Mouse (Mus musculus): Measurements from ENCODE around the gene Shmt2. TPM values are rescaled to one million over a fixed set of nuclear protein-coding genes. Genes with fewer than 3 reads are reported as not detected.

Gene Shmt2
- total RNA-seq, 1 experiment = 169 TPM

GRCm38 (mm10) chr10:127566553-127567326, 44.5 kb upstream of the Shmt2 start:
- in situ Hi-C loops (cut with MboI; ENCODE audit: low sequenced_read_pairs in 2 of 2, unreplicated experiment in 2 of 2) = loop anchor here in 1 of 2 experiments (5.0 kb wide), 1 partner anchor 66 kb away; no protein-coding TSS in a partner anchor
- H3K4me3 ChIP-seq (ENCODE audit: insufficient read depth in 1 of 2, low read depth in 1 of 2, low read length in 2 of 2, poor library complexity in 1 of 2, severe bottlenecking in 1 of 2) = no peak overlapping the region
- no peaks in the 10 kb centered on the region; the same call in 1 of the 2 replicates for H3K36me3 ChIP-seq (ENCODE audit: control insufficient read depth, insufficient read depth, low read length, poor library complexity, severe bottlenecking)
- no peaks in the 10 kb centered on the region for H3K9me3 ChIP-seq (ENCODE audit: control insufficient read depth, insufficient read depth, low read depth, low read length)
- no peak overlapping the region for H3K9ac ChIP-seq (ENCODE audit: insufficient read depth, low read depth, low read length, poor library complexity, severe bottlenecking)
- no peak overlapping the region for H3K27ac ChIP-seq (ENCODE audit: insufficient read depth, low read depth, low read length, poor library complexity, severe bottlenecking)
- TF ChIP-seq HCFC1 (IDR thresholded peaks at IDR 0.05; ENCODE audit: borderline replicate concordance, insufficient read depth, low read length) (no peak), ZC3H11A (IDR thresholded peaks at IDR 0.05; ENCODE audit: borderline replicate concordance, low read depth, low read length) (no peak), MAFK (IDR thresholded peaks at IDR 0.05; ENCODE audit: insufficient read depth, low read depth, low read length) (no peak), ZNF384 (IDR thresholded peaks at IDR 0.05; ENCODE audit: low read depth, low read length) (no peak), CHD2 (IDR thresholded peaks at IDR 0.05; ENCODE audit: low read depth, low read length) (no peak)
- peaks cover 0 to 23% of the 10 kb centered on the region in 2 experiments; a peak in 1 of 4 replicates for H3K4me1 ChIP-seq (ENCODE audit: control insufficient read depth in 2 of 2, insufficient read depth in 2 of 2, low read length in 2 of 2, poor library complexity in 1 of 2)
- no peak for DNase-seq (ENCODE audit: low read depth, low spot score)

- TF ChIP-seq CHD2 (IDR thresholded peaks at IDR 0.05; ENCODE audit: low read depth, low read length) = no peak
- no peak for TF ChIP-seq HCFC1 (IDR thresholded peaks at IDR 0.05; ENCODE audit: borderline replicate concordance, insufficient read depth, low read length)
- TF ChIP-seq ZC3H11A (IDR thresholded peaks at IDR 0.05; ENCODE audit: borderline replicate concordance, low read depth, low read length) = no peak
- TF ChIP-seq ZNF384 (IDR thresholded peaks at IDR 0.05; ENCODE audit: low read depth, low read length) = no peak
- DNase-seq (ENCODE audit: low read depth, low spot score) = no peak
- no peak overlapping the region for H3K9ac ChIP-seq (ENCODE audit: insufficient read depth, low read depth, low read length, poor library complexity, severe bottlenecking)
- peaks cover 0 to 33% of the 10 kb centered on the region in 2 experiments; a peak in 2 of 4 replicates for H3K4me1 ChIP-seq (ENCODE audit: control insufficient read depth in 2 of 2, insufficient read depth in 2 of 2, low read length in 2 of 2, poor library complexity in 1 of 2)
- H3K36me3 ChIP-seq (ENCODE audit: control insufficient read depth, insufficient read depth, low read length, poor library complexity, severe bottlenecking) = no peaks in the 10 kb centered on the region; the same call in 1 of the 2 replicates
- no peak overlapping the region for H3K27ac ChIP-seq (ENCODE audit: insufficient read depth, low read depth, low read length, poor library complexity, severe bottlenecking)
- H3K9me3 ChIP-seq (ENCODE audit: control insufficient read depth, insufficient read depth, low read depth, low read length) = no peaks in the 10 kb centered on the region
- in situ Hi-C loops (cut with MboI; ENCODE audit: low sequenced_read_pairs in 2 of 2, unreplicated experiment in 2 of 2) = no loop called here
- no peak overlapping the region for H3K4me3 ChIP-seq (ENCODE audit: insufficient read depth in 1 of 2, low read depth in 1 of 2, low read length in 2 of 2, poor library complexity in 1 of 2, severe bottlenecking in 1 of 2)
Observed at GRCm38 (mm10) chr10:127564301-127564700, 42.1 kb upstream of the Shmt2 start.

- Histone ChIP-seq H3K9ac (ENCODE audit: insufficient read depth, low read depth, low read length, poor library complexity, severe bottlenecking) (no peak overlapping the region), H3K36me3 (ENCODE audit: control insufficient read depth, insufficient read depth, low read length, poor library complexity, severe bottlenecking) (no peaks in the 10 kb centered on the region; the same call in 1 of the 2 replicates), H3K4me1 (ENCODE audit: control insufficient read depth in 2 of 2, insufficient read depth in 2 of 2, low read length in 2 of 2, poor library complexity in 1 of 2) (peaks cover 0 to 33% of the 10 kb centered on the region in 2 experiments; a peak in 2 of 4 replicates), H3K27ac (ENCODE audit: insufficient read depth, low read depth, low read length, poor library complexity, severe bottlenecking) (no peak overlapping the region), H3K4me3 (ENCODE audit: insufficient read depth in 1 of 2, low read depth in 1 of 2, low read length in 2 of 2, poor library complexity in 1 of 2, severe bottlenecking in 1 of 2) (no peak overlapping the region), H3K9me3 (ENCODE audit: control insufficient read depth, insufficient read depth, low read depth, low read length) (no peaks in the 10 kb centered on the region)
- in situ Hi-C loops (cut with MboI; ENCODE audit: low sequenced_read_pairs in 2 of 2, unreplicated experiment in 2 of 2) = no loop called here
- no peak for DNase-seq (ENCODE audit: low read depth, low spot score)
- TF ChIP-seq ZNF384 (IDR thresholded peaks at IDR 0.05; ENCODE audit: low read depth, low read length) (no peak), HCFC1 (IDR thresholded peaks at IDR 0.05; ENCODE audit: borderline replicate concordance, insufficient read depth, low read length) (no peak), MAFK (IDR thresholded peaks at IDR 0.05; ENCODE audit: insufficient read depth, low read depth, low read length) (no peak), CHD2 (IDR thresholded peaks at IDR 0.05; ENCODE audit: low read depth, low read length) (no peak), ZC3H11A (IDR thresholded peaks at IDR 0.05; ENCODE audit: borderline replicate concordance, low read depth, low read length) (no peak)
Observed at GRCm38 (mm10) chr10:127563840-127564239, 41.6 kb upstream of the Shmt2 start.

GRCm38 (mm10) chr10:127561145-127561544, 38.9 kb upstream of the Shmt2 start:
- TF ChIP-seq ZNF384 (IDR thresholded peaks at IDR 0.05; ENCODE audit: low read depth, low read length) (peak; percentile 34; the same call in 1 of the 2 replicates), CHD2 (IDR thresholded peaks at IDR 0.05; ENCODE audit: low read depth, low read length) (no peak), ZC3H11A (IDR thresholded peaks at IDR 0.05; ENCODE audit: borderline replicate concordance, low read depth, low read length) (no peak), MAFK (IDR thresholded peaks at IDR 0.05; ENCODE audit: insufficient read depth, low read depth, low read length) (no peak), HCFC1 (IDR thresholded peaks at IDR 0.05; ENCODE audit: borderline replicate concordance, insufficient read depth, low read length) (no peak)
- no peak overlapping the region for H3K27ac ChIP-seq (ENCODE audit: insufficient read depth, low read depth, low read length, poor library complexity, severe bottlenecking)
- peaks cover 3% of the 10 kb centered on the region; the same call in 1 of the 2 replicates for H3K36me3 ChIP-seq (ENCODE audit: control insufficient read depth, insufficient read depth, low read length, poor library complexity, severe bottlenecking)
- DNase-seq (ENCODE audit: low read depth, low spot score) = no peak
- H3K9me3 ChIP-seq (ENCODE audit: control insufficient read depth, insufficient read depth, low read depth, low read length) = no peaks in the 10 kb centered on the region
- in situ Hi-C loops (cut with MboI; ENCODE audit: low sequenced_read_pairs in 2 of 2, unreplicated experiment in 2 of 2) = no loop called here
- no peak overlapping the region for H3K4me3 ChIP-seq (ENCODE audit: insufficient read depth in 1 of 2, low read depth in 1 of 2, low read length in 2 of 2, poor library complexity in 1 of 2, severe bottlenecking in 1 of 2)
- H3K9ac ChIP-seq (ENCODE audit: insufficient read depth, low read depth, low read length, poor library complexity, severe bottlenecking) = no peak overlapping the region
- peaks cover 0 to 43% of the 10 kb centered on the region in 2 experiments; a peak in 2 of 4 replicates for H3K4me1 ChIP-seq (ENCODE audit: control insufficient read depth in 2 of 2, insufficient read depth in 2 of 2, low read length in 2 of 2, poor library complexity in 1 of 2)

All from ES-E14 (cell line).